Mouse (Mus musculus): Measurements from ENCODE around the gene Lars2.

Gene Lars2

DNA sequence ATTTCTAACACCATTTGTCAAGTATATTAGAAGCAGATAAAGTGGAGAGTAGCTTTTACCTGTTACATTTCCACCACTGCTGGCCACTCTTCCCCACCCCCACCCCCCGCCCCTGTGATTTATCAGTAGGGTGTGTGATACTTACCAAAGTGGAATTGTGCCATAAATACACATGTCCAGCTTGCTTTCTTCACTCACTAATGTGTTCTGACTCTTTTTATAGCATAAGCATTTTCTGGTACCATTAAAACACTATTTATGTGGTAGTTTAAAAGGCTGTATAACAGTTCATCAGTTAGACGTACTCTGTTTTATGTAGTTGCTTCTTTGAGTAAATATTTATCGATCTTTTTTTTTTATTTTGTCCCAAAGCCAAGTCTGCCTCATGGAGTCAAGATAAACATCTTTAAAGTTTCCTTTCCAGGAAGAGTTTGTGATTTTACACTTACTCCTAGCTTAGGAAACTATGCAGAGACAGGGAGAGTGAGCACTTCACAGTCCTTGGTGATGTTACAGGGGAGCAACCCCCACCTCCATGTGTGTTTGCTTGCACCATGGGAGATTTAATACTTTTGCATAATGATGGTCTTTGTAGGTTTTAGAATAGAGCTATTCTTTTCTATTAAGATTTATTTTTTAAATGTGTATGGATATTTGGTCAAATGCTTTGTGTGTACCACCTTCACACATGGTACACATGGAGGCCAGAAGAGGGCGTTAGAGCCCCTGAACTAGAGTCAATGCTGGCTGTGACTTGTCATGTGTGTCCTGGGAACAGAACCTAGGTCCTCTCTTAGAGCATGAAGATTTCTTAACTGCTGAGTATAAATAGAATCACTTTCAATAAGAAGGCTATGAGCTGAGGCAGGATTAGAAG is 139.8 kb downstream of the Lars2 start:
- no peak for DNase-seq (ENCODE audit: low spot score in 2 of 2)

DNA sequence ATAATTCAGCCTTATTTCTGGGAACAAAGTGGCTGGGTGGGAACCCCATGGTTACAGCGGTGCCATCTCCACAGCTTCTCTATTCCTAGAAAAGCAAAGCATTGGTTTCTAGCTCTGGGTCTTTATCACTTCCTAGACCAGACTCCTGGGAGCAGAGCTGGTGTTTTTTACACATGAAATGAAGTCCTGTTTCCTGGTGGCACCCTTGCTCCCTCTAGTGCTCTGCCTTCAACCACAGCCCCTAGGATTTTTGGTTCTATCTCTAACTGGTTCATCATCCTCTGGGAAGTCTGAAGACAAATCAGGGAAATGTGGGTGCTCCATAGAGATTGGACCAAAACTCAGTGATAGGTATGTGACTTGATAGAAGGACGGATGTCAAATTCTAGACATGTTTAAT is 140.7 kb downstream of the Lars2 start:
- DNase-seq (ENCODE audit: low spot score in 2 of 2): no peak

- no peak for DNase-seq (ENCODE audit: low spot score in 2 of 2)
Measured at GRCm38 (mm10) chr9:123508986-123509385, 142.3 kb downstream of the Lars2 start.

- DNase-seq (ENCODE audit: low spot score in 2 of 2): no peak
Measured at GRCm38 (mm10) chr9:123509638-123510604, 143.2 kb downstream of the Lars2 start.

- no peak for DNase-seq (ENCODE audit: low spot score in 2 of 2)
Measured at GRCm38 (mm10) chr9:123510926-123511325, 144.2 kb downstream of the Lars2 start.

Data from spleen, postnatal 14 days (tissue).